Mouse (Mus musculus) layer of hippocampus, postnatal 14 days (tissue): ENCODE results near the gene Eif1. TPM values are rescaled to one million over a fixed set of nuclear protein-coding genes. Genes with fewer than 3 reads are reported as not detected.
"Not testable (repeated sequence)": the region's sequence is repeated elsewhere in the genome, so short reads cannot be mapped to it uniquely, and the experiment has no call there.

Source experiments
- DNase-seq, 2 experiments: peaks; one replicate each; pipeline ENCODE4 v3.0.0; 2021 to 2022; ENCODE audit warnings: low spot score in 2 of 2, mixed read lengths in 1 of 2
- total RNA-seq, 2 experiments: library from RNA; stranded (reverse); gene quantifications; 2 replicates each; pipeline ENCODE4 v1.2.3; 2021

Eif1 gene
- total RNA-seq, 2 experiments from 2014 or later = 704 to 721 TPM

DNA sequence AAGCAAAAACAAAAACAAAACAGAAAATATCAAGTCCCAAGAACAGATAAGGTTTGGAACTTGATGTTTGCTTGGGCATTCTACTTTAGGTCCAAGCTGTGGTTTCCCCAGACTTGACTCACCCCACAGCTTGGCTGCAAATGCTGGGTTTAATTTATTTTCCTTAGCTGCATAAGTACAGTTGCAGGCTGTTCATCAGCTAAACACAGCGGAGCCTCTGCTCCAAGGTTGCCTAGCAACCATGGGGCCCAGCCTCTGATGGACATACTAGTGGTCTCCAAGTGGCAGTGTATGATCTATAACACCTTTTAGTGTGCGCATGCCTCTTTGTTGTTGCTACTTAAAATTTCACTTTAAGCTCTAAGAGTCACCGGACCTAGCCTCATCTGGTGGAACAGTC lies 16.0 kb downstream of the Eif1 start:
- DNase-seq = no peak

GRCm38 (mm10) chr11:100344269-100344668 lies 24.6 kb downstream of the Eif1 start:
- no peak for DNase-seq

DNA sequence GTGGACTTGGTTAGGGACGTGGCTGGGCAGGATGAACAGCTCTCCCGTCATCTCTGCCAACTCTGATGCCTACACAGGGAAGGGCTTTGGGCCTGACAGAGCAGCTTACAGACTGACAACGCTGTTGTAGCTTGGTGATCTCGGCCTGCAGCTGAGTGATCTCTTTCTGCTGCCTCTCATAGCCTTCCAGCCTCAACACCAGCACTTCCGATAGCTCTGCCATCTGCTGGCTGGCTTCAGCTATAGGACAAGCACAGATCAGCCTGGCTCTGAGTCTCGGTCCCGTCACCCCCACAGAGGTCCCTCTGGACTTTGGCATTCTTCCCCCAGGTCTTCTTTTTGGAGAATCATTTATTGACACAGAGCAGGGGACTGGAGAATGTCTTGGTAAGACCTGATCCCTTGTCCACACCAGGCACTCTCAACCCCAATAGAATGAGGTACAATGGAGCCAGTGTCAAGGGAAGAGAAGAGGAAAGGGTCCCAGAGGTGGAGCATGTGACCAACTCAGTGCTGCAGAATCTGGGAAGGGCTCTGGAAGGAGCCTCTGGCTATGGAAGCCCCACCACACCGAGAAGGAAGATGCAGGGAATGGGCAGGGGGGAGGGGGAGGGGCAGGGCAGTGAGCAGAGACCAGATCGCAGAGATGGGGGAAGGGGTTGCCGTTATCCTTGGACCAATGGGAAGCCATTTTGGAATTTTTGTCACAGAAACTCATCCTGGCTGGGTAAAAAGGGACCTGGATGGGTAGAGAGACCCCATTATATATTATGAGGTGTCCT lies 32.6 kb downstream of the Eif1 start:
- no peak for DNase-seq

- peak; percentile 49 to 50 for DNase-seq
These were observed 35.7 kb downstream of the Eif1 start for GRCm38 (mm10) chr11:100355151-100355951.

- peak; percentile 73 to 80 for DNase-seq
These were observed 36.5 kb downstream of the Eif1 start, which contains the start of gene Hap1 for GRCm38 (mm10) chr11:100355972-100356818. Hap1 (minus strand) TSS chr11:100356128.

DNA sequence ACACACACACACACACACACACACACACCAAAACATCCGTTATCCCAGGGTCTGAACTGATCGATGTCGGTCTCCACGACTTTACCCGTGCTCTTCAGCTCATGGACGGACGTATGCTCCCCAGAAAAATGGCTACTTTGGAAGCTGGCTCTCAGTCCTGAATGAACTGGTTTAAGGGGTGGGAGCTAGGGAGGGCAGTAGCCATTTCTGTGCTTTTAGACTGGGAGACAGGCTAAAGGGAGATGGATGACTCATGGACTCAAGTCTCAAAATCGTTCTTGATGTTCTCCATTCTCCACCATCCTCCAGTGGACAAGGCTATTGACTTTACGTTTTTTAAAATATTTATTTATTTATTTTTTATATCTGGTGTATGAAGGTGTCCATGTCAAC lies 37.1 kb downstream of the Eif1 start:
- DNase-seq = no peak

- DNase-seq = no peak
These were observed 37.7 kb downstream of the Eif1 start for GRCm38 (mm10) chr11:100357408-100357807.

DNA sequence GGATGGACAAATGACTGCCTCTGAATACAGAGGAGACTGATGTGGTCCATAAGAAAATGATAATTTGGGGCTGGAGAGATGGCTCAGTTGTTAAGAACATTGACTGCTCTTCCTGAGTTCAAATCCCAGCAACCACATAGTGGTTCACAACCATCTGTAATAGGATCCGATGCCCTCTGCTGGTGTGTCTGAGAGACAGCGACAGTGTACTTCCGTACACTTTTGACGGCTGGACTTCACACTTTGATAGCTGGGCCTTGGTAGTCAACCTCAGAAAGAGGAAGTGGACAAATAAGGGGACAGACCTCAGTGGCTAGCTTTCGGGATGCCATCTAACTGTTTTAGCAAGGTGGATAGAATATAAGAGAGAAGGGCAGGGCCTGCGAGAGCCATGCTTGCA lies 40.5 kb downstream of the Eif1 start:
- no peak for DNase-seq

- DNase-seq = not testable (repeated sequence)
These were observed 41.4 kb downstream of the Eif1 start for GRCm38 (mm10) chr11:100361059-100361458.

DNA sequence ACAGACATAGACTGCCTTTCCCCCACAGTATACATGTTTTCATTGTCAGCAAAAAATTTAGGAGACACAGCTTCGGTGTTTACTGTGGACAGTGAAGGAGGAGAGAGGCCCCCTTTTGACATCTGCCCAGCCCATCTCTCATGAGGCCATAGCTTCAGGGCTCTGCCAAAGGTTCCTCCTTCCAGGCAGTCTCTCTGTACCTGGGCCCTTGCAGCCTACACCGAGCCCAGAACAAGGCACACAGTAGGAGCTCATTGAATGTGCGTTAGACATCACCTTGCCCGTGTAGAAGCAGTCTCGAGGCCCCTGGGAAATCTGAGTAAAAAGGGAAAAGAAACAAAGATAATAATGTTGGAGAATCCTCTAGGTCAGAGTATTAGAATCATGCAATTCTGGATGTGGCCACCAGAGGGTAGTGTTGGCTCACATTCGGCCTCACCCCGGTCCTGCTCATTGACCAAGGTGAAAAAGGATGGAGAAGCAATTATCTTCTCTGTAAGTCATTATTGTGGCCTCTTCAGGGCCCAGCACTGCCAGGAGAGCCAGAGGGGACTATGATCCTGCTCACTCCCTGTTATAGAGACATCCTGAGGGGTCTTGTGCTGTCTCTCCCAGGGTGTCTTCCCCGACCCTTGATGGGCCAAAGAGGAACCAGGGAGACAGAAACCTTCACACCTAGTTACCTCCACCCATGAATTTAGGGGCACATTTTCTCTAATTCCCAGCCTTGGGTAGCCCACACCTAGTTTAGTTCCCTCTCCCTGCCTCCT lies 42.7 kb downstream of the Eif1 start:
- peak; percentile 78 to 79 for DNase-seq

DNA sequence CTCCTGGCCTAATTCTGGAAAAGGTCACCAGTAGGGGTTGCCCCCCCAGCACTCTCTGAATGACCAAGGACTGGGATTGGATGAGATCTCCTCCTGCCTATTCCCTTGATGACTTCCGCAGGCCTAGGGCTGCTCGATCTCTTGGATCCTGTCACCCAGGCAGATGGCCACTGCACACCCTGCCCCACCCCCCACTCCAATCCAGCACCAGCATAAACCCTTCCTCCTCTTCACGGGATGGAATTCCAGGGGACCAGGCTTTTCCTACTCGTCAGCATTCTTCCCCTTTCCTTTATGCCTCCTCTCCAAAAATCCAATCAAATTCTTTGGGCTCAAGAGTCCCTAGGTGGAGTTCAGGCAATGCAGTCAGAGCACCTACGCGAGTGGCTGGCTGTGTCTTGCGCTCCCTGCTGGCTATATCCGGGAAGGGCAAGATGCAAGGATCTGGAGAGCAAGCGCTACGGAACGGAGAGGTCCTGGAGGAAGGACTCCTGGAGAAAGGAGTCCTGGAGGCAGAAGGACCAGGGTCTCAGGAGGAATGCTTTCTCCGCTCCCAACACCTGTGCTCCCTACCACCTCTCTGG lies 43.4 kb downstream of the Eif1 start:
- peak; percentile 54 to 60 for DNase-seq

- no peak for DNase-seq
These were observed 49.5 kb downstream of the Eif1 start for GRCm38 (mm10) chr11:100369145-100369544.

DNA sequence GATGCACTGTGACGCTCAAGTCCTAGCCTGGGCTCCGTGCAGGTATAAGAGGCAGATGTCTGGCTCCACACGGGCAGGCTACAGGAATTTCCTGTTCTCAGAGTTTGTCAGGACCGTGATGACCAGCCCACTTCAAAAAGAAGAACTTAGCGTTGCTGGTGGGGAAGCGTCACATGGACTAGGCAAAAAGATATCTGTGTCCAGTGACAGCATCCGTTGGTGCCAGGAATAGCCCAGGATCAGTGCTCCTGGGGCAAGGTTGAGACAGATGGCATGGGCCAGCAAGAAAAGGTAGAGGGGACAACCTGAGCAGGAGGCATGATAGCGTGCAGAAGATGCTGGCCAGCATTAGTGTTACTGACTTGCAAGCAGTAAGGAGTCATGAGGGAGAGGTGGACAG lies 50.1 kb downstream of the Eif1 start:
- no peak for DNase-seq

Other genes with a start within 250 kb of the Eif1 start
- gene Krt32, start 231.7 kb upstream of the Eif1 start, total RNA-seq = not detected
- not detected for gene Krt35, start 223.6 kb upstream of the Eif1 start, total RNA-seq
- not detected for gene Krt36, start 214.3 kb upstream of the Eif1 start, total RNA-seq
- not detected for gene Krt13, start 198.3 kb upstream of the Eif1 start, total RNA-seq
- gene Krt15, start 184.0 kb upstream of the Eif1 start, total RNA-seq = 1 to 10 TPM in 1 of 2 experiments, under 1 TPM in 1; 0.55 to 1.2 TPM
- gene Krt19, start 171.2 kb upstream of the Eif1 start, total RNA-seq = under 1 TPM; 0.48 to 0.81 TPM
- gene Krt9, start 126.6 kb upstream of the Eif1 start, total RNA-seq = 1 to 10 TPM; 1.8 to 2.1 TPM
- gene Krt14, start 112.3 kb upstream of the Eif1 start, total RNA-seq = not detected
- not detected for gene Krt16, start 71.0 kb upstream of the Eif1 start, total RNA-seq
- not detected for gene Krt17, start 58.9 kb upstream of the Eif1 start, total RNA-seq
- not detected for gene Krt42, start 50.0 kb upstream of the Eif1 start, total RNA-seq
- gene Gast, start 14.5 kb downstream of the Eif1 start, total RNA-seq = not detected
- 100 to 1,000 TPM; 110 to 123 TPM for gene Hap1, start 36.2 kb downstream of the Eif1 start, total RNA-seq
- 10 to 100 TPM; 40.8 to 43.0 TPM for gene Jup, start 77.9 kb downstream of the Eif1 start, total RNA-seq
- gene P3h4, start 95.0 kb downstream of the Eif1 start, total RNA-seq = 1 to 10 TPM; 7.5 to 8.1 TPM
- 10 to 100 TPM; 11.9 TPM for gene Fkbp10, start 95.8 kb downstream of the Eif1 start, total RNA-seq
- gene Nt5c3b, start 121.9 kb downstream of the Eif1 start, total RNA-seq = 10 to 100 TPM; 50.4 to 58.2 TPM
- gene Klhl10, start 122.0 kb downstream of the Eif1 start, total RNA-seq = 1 to 10 TPM; 1.1 to 1.4 TPM
- gene Klhl11, start 152.9 kb downstream of the Eif1 start, total RNA-seq = 10 to 100 TPM; 94.3 to 98.1 TPM
- 100 to 1,000 TPM; 110 to 119 TPM for gene Acly, start 208.1 kb downstream of the Eif1 start, total RNA-seq
- 1 to 10 TPM in 1 of 2 experiments, under 1 TPM in 1; 0.60 to 1.5 TPM for gene Ttc25, start 225.7 kb downstream of the Eif1 start, total RNA-seq